Mouse (Mus musculus) right cerebral cortex, postnatal 10 days (tissue): ENCODE data around the gene Gskip.

Experiments
- DNase-seq, 2 experiments: peaks; one replicate each; pipeline ENCODE4 v3.0.0; 2021; ENCODE audit warnings: low spot score in 2 of 2

The Gskip gene

GRCm38 (mm10) chr12:105683933-105684901 lies at the start of gene Gskip:
Gene Gskip (plus strand): TSS chr12:105684829.
- DNase-seq: peak; percentile 43 to 55

- DNase-seq: no peak
Observed at GRCm38 (mm10) chr12:105636551-105636950, 48.1 kb upstream of the Gskip start.

GRCm38 (mm10) chr12:105637554-105637953 lies 47.1 kb upstream of the Gskip start:
- DNase-seq: no peak

- DNase-seq: no peak
Observed at GRCm38 (mm10) chr12:105642770-105643321, 41.8 kb upstream of the Gskip start.

- DNase-seq: no peak
Observed at GRCm38 (mm10) chr12:105655850-105656249, 28.8 kb upstream of the Gskip start.

- DNase-seq: no peak
Observed at GRCm38 (mm10) chr12:105676274-105676673, 8.4 kb upstream of the Gskip start.

- no peak for DNase-seq
Observed at GRCm38 (mm10) chr12:105678211-105678610, 6.4 kb upstream of the Gskip start.

GRCm38 (mm10) chr12:105678762-105679161 lies 5.9 kb upstream of the Gskip start:
- no peak for DNase-seq

GRCm38 (mm10) chr12:105685001-105685691 lies 517 bp downstream of the Gskip start, which contains the start of gene Atg2b:
Gene Atg2b (minus strand): TSS chr12:105685211.
- peak; percentile 98 to 99 for DNase-seq

GRCm38 (mm10) chr12:105686791-105687190 lies 2.2 kb downstream of the Gskip start:
- DNase-seq: no peak

- no peak for DNase-seq
Observed at GRCm38 (mm10) chr12:105687416-105687815, 2.8 kb downstream of the Gskip start.

GRCm38 (mm10) chr12:105688546-105688945 lies 3.9 kb downstream of the Gskip start:
- no peak for DNase-seq

GRCm38 (mm10) chr12:105689435-105689834 lies 4.8 kb downstream of the Gskip start:
- DNase-seq: no peak

GRCm38 (mm10) chr12:105694021-105694420 lies 9.4 kb downstream of the Gskip start:
- peak in 1 of 2 experiments; percentile 59 for DNase-seq

GRCm38 (mm10) chr12:105695848-105696247 lies 11.2 kb downstream of the Gskip start:
- no peak for DNase-seq

- no peak for DNase-seq
Observed at GRCm38 (mm10) chr12:105697104-105697780, 12.6 kb downstream of the Gskip start.

GRCm38 (mm10) chr12:105700433-105700832 lies 15.8 kb downstream of the Gskip start:
- no peak for DNase-seq

GRCm38 (mm10) chr12:105705799-105706487 lies 21.3 kb downstream of the Gskip start, which contains the start of gene Ak7:
Gene Ak7 (plus strand): TSS chr12:105705976.
- DNase-seq: peak in 1 of 2 experiments; percentile 36

GRCm38 (mm10) chr12:105718616-105719015 lies 34.0 kb downstream of the Gskip start:
- DNase-seq: peak; percentile 63 to 69

GRCm38 (mm10) chr12:105720196-105720595 lies 35.6 kb downstream of the Gskip start:
- DNase-seq: no peak
